Mouse (Mus musculus) mammary gland, adult 2 months (tissue): ENCODE data around the gene Trim40. TPM values are rescaled to one million over a fixed set of nuclear protein-coding genes. Genes with fewer than 3 reads are reported as not detected.

Source experiments
- polyA plus RNA-seq: library from polyadenylated mRNA; depleted of rRNA; stranded (reverse); fragments of >200 nt; gene quantifications from 2 replicates; pipeline ENCODE4 v1.2.3, GENCODE M21; 2012; ENCODE audit warnings: low replicate concordance; rRNA removed

Gene Trim40
- 0.07 TPM in 1 of 2 replicates, not detected in the other for polyA plus RNA-seq

DNA sequence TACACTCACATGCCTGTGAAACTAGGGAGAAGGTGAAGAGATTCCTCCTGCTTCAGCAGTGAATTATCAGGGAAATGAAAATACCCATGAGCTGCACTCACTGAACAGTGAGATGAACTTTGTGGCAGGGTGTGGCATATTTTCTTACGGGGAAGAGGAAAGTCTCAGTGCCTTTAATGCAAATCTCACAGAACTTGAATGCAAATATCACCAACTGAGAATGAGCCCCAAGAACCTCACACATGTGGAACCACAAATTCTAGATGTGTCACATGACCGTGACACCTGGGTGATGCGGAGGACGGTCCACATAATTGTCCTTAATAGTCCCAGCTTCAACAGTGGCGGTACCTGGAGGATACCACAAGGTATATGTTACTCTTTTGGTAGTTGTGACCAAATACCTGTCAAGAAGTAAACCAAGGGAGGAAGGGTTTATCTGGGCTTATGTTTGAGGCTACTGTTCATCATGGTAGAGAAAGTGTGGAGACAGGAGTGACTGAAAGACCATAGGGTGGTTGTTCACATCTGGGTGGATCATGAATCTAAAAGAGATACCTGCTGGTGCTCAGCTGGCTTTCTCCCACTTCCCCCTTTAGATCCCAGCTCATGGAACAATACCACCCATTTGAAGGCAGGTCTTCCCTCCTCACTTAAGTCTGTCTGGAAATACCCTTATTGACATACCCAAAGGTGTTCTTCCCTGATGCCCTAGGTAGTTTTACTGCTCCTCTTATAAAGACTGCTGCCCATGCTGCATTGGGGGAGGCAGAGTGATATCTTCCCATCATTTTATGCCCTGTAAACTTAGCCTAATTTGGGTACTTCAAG is at the start of gene Trim40:
Gene Trim40 (minus strand): TSS at position 51 of the 831 bp plus-strand sequence.

DNA sequence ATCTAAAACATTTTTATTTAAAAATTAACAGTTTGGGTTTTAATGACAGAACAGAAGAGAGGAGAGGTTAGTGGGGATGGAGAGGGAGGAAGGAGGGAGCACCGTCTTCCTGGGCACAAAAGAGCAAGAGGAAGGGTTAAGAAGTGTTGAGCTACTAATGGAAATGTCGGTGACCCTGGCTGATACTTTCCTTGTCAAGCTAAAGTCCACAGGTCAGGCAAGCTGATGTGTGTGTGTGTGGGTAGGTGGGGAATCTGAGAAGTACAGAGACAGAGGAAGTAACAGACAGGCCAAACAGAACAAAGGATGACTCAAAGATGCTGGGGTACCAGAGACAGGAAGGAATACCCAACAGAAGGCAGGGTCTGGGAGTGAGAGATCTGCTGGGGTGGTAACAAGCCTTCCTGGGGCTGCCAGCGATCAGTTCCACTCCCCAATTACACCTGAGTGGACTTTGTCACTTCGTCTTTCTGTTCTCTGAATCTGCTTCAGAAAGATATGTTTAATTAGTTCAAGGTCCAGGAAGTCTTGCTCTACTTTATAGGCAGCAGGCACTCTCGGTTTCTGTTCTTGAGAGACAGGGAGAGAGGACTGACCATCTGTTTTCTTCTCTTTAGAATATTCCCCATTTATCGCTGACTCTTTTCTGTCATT is 7.8 kb upstream of the Trim40 start, which contains the start of gene Trim31:
Gene Trim31 (plus strand): TSS at position 567 of the 654 bp plus-strand sequence.

DNA sequence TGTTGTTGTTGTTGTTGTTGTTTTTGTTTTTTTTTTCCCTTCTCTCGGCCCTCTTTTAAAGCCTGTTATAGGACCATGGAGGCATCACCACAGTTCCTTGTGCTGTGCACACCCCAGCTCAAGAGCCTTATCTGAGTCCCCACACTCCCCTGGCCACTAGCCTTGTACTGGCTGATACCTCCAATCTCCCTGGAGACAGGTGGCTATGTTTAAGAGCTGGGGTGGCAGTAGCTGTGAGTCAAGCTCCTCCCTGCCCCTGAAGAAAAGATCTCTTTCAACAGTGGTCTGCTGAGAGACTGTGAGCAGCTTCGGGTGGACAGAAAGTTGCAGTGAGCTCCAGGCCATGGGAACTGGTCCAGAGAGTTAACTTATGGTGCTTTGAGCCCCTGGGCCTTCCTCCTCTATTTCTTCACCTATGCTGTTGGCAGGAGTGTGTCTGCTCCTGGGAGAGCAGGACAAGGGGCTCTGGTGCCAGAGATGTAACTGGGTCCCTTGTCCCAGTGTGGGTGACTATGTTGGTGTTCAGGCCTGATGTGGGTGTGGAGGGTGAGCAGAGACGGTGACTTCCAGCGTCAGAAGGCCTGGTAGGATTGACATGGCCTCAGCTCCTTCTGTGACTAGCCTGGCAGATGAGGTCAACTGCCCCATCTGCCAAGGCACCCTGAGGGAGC is 20.5 kb downstream of the Trim40 start, which contains the start of gene Trim10:
Gene Trim10 (plus strand): TSS at position 291 of the 671 bp plus-strand sequence.

DNA sequence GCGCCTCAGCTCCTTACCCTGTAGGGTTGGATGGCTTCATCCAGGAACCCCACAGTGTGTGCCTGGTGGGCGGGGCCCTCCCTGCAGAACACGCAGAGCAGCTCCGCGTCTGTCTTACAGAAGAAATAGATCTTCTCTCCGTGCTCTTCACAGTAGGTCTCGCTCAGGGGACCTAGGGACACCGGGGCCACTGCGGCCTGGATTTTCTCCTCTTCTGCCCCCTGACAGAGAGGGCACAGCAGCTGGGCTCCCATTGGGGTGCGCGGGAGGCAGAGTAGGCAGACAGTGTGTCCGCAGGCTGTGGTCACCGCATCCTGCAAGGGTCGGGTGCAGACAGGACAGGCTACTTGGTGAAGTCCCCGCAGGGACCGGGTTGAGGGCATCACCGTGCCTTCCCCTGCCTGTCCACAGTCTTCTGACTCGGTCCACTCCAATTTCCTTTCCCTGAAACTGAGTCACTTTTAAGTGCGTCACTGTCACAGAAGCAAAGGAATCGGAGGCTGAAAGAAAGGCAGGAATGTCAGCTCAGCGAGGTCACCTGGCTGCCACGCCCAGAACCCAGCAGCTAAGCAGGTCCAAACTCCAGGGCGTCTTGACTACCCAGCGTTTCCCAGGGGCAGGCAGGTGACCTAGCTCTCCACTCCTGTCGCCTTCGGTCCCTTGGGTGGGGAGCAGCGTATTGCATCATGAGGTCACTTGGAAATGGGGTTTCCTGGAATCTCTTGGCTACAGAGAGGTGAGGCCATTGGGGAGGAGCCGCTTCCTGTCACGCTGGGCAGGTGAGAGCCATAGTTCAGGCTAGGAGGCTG is 23.0 kb downstream of the Trim40 start, which contains the start of gene Trim15:
Gene Trim15 (minus strand): TSS at position 492 of the 809 bp plus-strand sequence.

DNA sequence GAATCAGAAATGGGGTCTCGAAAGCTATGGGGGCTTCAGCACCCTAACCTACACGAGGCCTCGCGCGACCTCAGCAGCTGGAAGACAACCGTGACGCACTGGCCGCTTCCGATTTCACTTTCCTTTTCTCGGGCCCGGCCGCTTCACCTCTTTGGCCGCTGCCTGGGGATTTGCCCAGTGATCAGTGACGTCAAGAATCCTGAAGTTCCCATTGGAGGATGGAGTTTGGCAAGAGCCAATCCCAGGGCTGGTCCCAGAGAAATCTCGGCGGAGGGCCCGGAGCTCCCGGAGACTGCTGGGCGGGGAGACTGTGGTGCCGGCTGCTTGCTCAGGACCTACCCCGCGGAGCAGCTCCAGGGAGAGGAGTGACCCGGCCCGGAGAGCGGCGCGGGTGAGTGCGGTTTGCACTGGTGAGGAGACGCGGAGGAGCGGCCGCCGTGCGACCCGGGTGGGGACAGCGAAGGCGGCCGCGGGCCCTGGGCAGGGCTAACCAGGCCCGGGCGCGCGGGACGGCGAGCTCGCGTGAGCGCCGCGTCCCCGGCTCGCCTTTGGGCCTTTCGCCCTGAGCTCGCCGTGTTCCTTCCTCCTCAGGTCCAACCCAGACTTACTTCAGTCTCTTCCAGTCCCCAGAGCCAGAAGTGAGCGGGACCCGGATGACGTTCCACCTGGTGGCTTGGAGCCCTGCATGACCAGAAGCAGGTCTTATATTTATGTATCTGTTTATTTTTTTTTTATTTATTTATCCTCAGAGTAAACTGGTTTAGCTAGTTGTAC is 52.9 kb downstream of the Trim40 start, which contains the start of gene Trim26:
Gene Trim26 (plus strand): TSS at position 261 of the 774 bp plus-strand sequence.

Other genes starting within 250 kb of the Trim40 start
- gene H2-M9, start 247.5 kb downstream of the Trim40 start, polyA plus RNA-seq = 0.97 and 1.9 TPM in 2 replicates
- gene H2-M1, start 217.9 kb downstream of the Trim40 start, polyA plus RNA-seq = not detected in 2 replicates
- not detected in 2 replicates for gene H2-M10.5, start 117.2 kb downstream of the Trim40 start, polyA plus RNA-seq
- gene H2-M10.6, start 78.0 kb downstream of the Trim40 start, polyA plus RNA-seq = not detected in 2 replicates
- 40.7 and 59.8 TPM in 2 replicates for gene Trim26, start 53.0 kb downstream of the Trim40 start, polyA plus RNA-seq
- not detected in 2 replicates for gene Trim15, start 22.9 kb downstream of the Trim40 start, polyA plus RNA-seq
- gene Trim10, start 20.5 kb downstream of the Trim40 start, polyA plus RNA-seq = not detected in 2 replicates
- gene Trim31, start 8.0 kb upstream of the Trim40 start, polyA plus RNA-seq = not detected in 2 replicates
- 5.6 and 7.9 TPM in 2 replicates for gene Rnf39, start 52.8 kb upstream of the Trim40 start, polyA plus RNA-seq
- 36.0 and 37.2 TPM in 2 replicates for gene Ppp1r11, start 61.6 kb upstream of the Trim40 start, polyA plus RNA-seq
- 19.6 and 23.2 TPM in 2 replicates for gene Znrd1, start 68.4 kb upstream of the Trim40 start, polyA plus RNA-seq
- gene Znrd1as, start 68.5 kb upstream of the Trim40 start, polyA plus RNA-seq = 0.75 and 3.1 TPM in 2 replicates
- not detected in 2 replicates for gene 2410137M14Rik, start 91.1 kb upstream of the Trim40 start, polyA plus RNA-seq
- 0.14 and 0.27 TPM in 2 replicates for gene H2-M5, start 99.4 kb upstream of the Trim40 start, polyA plus RNA-seq
- gene Zfp57, start 111.0 kb upstream of the Trim40 start, polyA plus RNA-seq = 1.8 and 3.7 TPM in 2 replicates
- gene Mog, start 133.3 kb upstream of the Trim40 start, polyA plus RNA-seq = 0.06 TPM in 1 of 2 replicates, not detected in the other
- gene Gabbr1, start 155.8 kb upstream of the Trim40 start, polyA plus RNA-seq = 29.6 and 40.7 TPM in 2 replicates
- gene Olfr90, start 198.4 kb upstream of the Trim40 start, polyA plus RNA-seq = not detected in 2 replicates
- gene Olfr91, start 208.2 kb upstream of the Trim40 start, polyA plus RNA-seq = not detected in 2 replicates
- not detected in 2 replicates for gene Olfr92, start 230.0 kb upstream of the Trim40 start, polyA plus RNA-seq